Mouse (Mus musculus) myocyte (in vitro differentiated cells): ENCODE measurements around the gene Leng9. TPM values are rescaled to one million over a fixed set of nuclear protein-coding genes. Genes with fewer than 3 reads are reported as not detected.

ENCODE experiments used
- H3K27me3 ChIP-seq: one replicate; pipeline ENCODE4 v1.6.1; 2011; ENCODE audit not compliant: control insufficient read depth, insufficient read depth, insufficient read length
- H3K36me3 ChIP-seq: one replicate; pipeline ENCODE4 v1.6.1; 2011; ENCODE audit not compliant: control insufficient read depth, insufficient read depth
- H3K4me2 ChIP-seq: one replicate; pipeline ENCODE4 v1.6.1; 2011; ENCODE audit warnings: low read depth, control low read depth
- H3K4me3 ChIP-seq: one replicate; pipeline ENCODE4 v1.5.1; 2011; ENCODE audit warnings: mild to moderate bottlenecking, control low read depth, moderate library complexity
- H3K79me2 ChIP-seq: one replicate; pipeline ENCODE4 v1.6.1; 2011; ENCODE audit not compliant: control insufficient read depth, insufficient read depth
- H3ac ChIP-seq: one replicate; pipeline ENCODE4 v1.6.1; 2011; ENCODE audit not compliant: control insufficient read depth, insufficient read length
- CEBPB ChIP-seq: IDR thresholded peaks from 2 replicates; pipeline ENCODE4 v1.6.1; 2011; ENCODE audit warnings: mild to moderate bottlenecking, moderate library complexity; ENCODE audit not compliant: poor library complexity, insufficient read depth, severe bottlenecking
- E2F4 ChIP-seq: IDR thresholded peaks from one replicate; pipeline ENCODE4 v1.6.1; 2011; ENCODE audit warnings: mild to moderate bottlenecking, control low read depth, moderate library complexity; ENCODE audit not compliant: insufficient read depth
- MAX ChIP-seq: IDR thresholded peaks from one replicate; pipeline ENCODE4 v1.6.1; 2011; ENCODE audit warnings: low read depth, mild to moderate bottlenecking, control low read depth
- MYOD1 ChIP-seq, 3 experiments: IDR thresholded peaks; one replicate each; pipeline ENCODE4 v1.6.1; 2011; ENCODE audit warnings: control low read depth in 2 of 3, low read depth in 2 of 3, mild to moderate bottlenecking in 2 of 3, moderate library complexity in 1 of 3; ENCODE audit not compliant: insufficient read length in 2 of 3, control insufficient read depth in 1 of 3
- MYOG ChIP-seq, 3 experiments: IDR thresholded peaks; one replicate each; pipeline ENCODE4 v1.6.1; 2011; ENCODE audit warnings: control low read depth in 2 of 3, low read depth in 2 of 3, mild to moderate bottlenecking in 2 of 3; ENCODE audit not compliant: insufficient read length in 2 of 3, control insufficient read depth in 1 of 3, insufficient read depth in 1 of 3
- POLR2A ChIP-seq: IDR thresholded peaks from one replicate; pipeline ENCODE4 v1.6.1; 2011; ENCODE audit warnings: low read depth, mild to moderate bottlenecking, control low read depth, moderate library complexity; ENCODE audit not compliant: insufficient read length
- POLR2AphosphoS2 ChIP-seq: IDR thresholded peaks from one replicate; pipeline ENCODE4 v1.6.1; 2011; ENCODE audit warnings: low read depth, control low read depth; ENCODE audit not compliant: insufficient read length
- REST ChIP-seq: IDR thresholded peaks from one replicate; pipeline ENCODE4 v1.6.1; 2011; ENCODE audit warnings: mild to moderate bottlenecking, control low read depth, moderate library complexity; ENCODE audit not compliant: insufficient read depth, insufficient read length
- SRF ChIP-seq: IDR thresholded peaks from one replicate; pipeline ENCODE4 v1.6.1; 2011; ENCODE audit warnings: low read depth; ENCODE audit not compliant: control insufficient read depth, insufficient read length
- TCF12 ChIP-seq: IDR thresholded peaks from one replicate; pipeline ENCODE4 v1.6.1; 2011; ENCODE audit warnings: mild to moderate bottlenecking, control low read depth; ENCODE audit not compliant: poor library complexity, insufficient read depth, severe bottlenecking
- TCF3 ChIP-seq: IDR thresholded peaks from one replicate; pipeline ENCODE4 v1.6.1; 2011; ENCODE audit warnings: low read depth, control low read depth; ENCODE audit not compliant: insufficient read length
- USF1 ChIP-seq: IDR thresholded peaks from one replicate; pipeline ENCODE4 v1.6.1; 2011; ENCODE audit warnings: low read depth, mild to moderate bottlenecking, control low read depth, moderate library complexity
- polyA plus RNA-seq: library from polyadenylated mRNA; unstranded; fragments of >200 nt; fragmentation: generic; extraction: Trizol; gene quantifications from one replicate; pipeline ENCODE4 v1.2.1, GENCODE M21; 2012; ENCODE audit warnings: missing spikeins

Gene Leng9
- polyA plus RNA-seq, 1 experiment, result 3.2 TPM

DNA sequence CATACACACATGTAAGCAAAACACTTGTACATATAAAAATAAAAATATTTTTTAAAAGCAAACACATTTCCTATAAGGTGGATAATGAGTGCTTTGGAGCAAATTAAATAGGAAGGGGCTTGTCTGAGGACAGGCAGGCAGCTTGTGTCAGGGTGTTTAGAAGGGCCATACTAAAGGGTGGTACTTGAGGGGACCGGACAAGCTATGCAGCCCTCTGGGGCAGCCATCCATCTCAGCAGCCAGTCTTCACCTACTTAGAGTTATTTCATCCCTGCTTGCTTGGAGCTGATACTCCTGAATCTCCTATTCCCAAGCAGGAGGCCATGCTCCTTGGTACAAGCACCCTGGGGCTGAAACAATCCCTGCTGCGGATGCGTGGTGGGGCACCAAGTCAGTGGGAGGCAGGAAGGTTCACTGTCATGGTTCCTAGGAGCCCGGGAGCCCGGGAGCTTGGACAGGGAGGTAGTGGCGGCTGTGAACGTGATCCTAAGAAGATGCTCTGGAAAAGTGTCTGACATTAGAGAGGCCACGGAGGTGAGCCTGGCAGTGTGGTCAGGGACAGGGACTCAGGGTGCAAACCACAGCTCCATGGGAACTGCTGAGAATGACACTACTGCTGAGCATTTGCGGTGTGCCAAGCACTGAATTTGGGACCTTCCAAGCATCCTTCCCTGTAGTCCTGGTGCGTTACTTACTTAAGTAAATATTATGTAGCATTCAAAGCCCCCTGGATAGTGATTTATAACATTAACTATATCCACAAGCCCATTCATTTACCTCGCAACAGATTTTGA lies 23.0 kb downstream of the Leng9 start:
- Histone ChIP-seq H3K27me3 (no peaks in the 10 kb centered on the region), H3K4me2 (no peak overlapping the region), H3ac (no peak overlapping the region), H3K79me2 (no peaks in the 10 kb centered on the region), H3K36me3 (no peaks in the 10 kb centered on the region), H3K4me3 (no peak overlapping the region)
- TF ChIP-seq MYOG (IDR thresholded peaks at IDR 0.05; ENCODE audit: control insufficient read depth in 1 of 3, insufficient read depth in 1 of 3, insufficient read length in 2 of 3, low read depth in 2 of 3) (no peak), POLR2AphosphoS2 (no peak), TCF12 (no peak), CEBPB (no peak), REST (no peak)

DNA sequence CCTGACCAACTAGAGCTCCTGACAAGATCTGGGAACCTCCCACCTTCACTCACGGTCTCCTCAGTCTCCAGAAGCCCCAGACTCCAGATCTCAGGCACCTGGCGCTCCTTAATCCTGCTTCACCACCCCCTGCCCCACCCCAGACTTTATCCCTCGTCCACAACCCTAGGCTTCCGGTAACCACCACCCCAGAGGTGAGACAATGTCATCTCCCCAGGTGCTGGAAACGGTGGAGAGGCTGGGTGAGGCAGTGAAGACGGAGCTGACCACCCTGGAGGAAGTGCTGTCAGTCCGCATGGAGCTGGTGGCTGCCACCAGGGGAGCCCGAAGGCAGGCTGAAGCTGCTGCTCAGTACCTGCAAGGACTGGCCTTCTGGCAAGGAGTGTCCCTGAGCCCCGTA lies 24.9 kb downstream of the Leng9 start:
- H3K4me3 ChIP-seq, result no peak overlapping the region
- H3K4me2 ChIP-seq, result no peak overlapping the region
- peaks cover 12% of the 10 kb centered on the region for H3K27me3 ChIP-seq
- no peak overlapping the region for H3ac ChIP-seq
- H3K79me2 ChIP-seq, result no peaks in the 10 kb centered on the region
- TF ChIP-seq TCF3, result no peak
- no peak for TF ChIP-seq USF1
- TF ChIP-seq E2F4, result no peak
- TF ChIP-seq POLR2A, result no peak
- no peak for TF ChIP-seq MYOG (IDR thresholded peaks at IDR 0.05; ENCODE audit: control insufficient read depth in 1 of 3, insufficient read depth in 1 of 3, insufficient read length in 2 of 3, low read depth in 2 of 3)
- no peak for TF ChIP-seq MAX
- TF ChIP-seq TCF12, result no peak
- no peak for TF ChIP-seq CEBPB
- no peak for TF ChIP-seq REST
- no peak for TF ChIP-seq POLR2AphosphoS2
- no peak for TF ChIP-seq MYOD1 (IDR thresholded peaks at IDR 0.05; ENCODE audit: control insufficient read depth in 1 of 3, insufficient read length in 2 of 3, low read depth in 2 of 3)
- no peak for TF ChIP-seq SRF
- H3K36me3 ChIP-seq, result no peaks in the 10 kb centered on the region

DNA sequence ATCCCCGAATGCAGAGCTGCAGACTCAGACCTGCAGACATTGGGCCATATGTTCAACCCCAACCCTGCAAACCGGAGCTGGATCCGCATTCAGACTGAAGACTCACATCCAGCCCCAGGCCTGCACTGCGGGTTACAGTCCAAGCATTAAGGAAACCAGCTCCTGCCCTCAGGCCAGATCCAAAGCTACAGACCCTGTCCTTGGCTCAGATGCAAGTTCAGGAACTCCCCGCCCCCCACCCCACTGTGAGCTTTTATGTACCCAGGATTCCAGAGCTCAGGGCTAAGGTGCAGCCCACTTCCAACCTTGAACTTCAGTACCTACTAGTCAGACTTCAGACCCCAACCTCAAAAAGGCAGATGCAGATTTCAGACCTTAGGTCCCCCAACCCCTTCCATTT lies 25.3 kb downstream of the Leng9 start:
- no peaks in the 10 kb centered on the region for H3K36me3 ChIP-seq
- TF ChIP-seq POLR2A (no peak), REST (no peak)
- peaks cover 16% of the 10 kb centered on the region for H3K27me3 ChIP-seq
- no peaks in the 10 kb centered on the region for H3K79me2 ChIP-seq
- no peak overlapping the region for H3ac ChIP-seq
- no peak overlapping the region for H3K4me2 ChIP-seq
- H3K4me3 ChIP-seq, result no peak overlapping the region

DNA sequence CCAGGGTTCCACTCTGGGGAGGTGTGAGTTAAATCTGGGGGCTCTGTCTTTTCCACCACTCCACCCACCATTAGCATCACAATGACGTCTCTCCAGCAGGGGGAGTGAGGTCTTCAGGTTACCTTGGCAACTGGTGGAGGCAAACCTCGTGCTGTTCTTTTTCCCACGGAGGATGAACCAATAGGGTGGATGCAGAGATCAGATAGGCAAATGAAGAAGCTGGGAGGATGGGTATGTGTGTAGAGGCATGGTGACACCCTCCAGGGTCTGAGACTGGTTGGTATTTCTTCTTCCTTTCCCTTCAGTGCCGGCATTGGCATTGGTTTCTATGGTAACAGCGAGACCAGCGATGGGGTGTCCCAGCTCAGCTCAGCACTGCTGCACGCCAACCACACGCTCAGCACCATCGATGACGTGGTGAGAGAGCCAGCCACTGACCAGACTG lies 25.8 kb downstream of the Leng9 start:
- Histone ChIP-seq H3K36me3 (no peaks in the 10 kb centered on the region), H3K79me2 (no peaks in the 10 kb centered on the region), H3K27me3 (peaks cover 21% of the 10 kb centered on the region), H3K4me2 (no peak overlapping the region), H3ac (no peak overlapping the region), H3K4me3 (no peak overlapping the region)
- no peak for TF ChIP-seq USF1

DNA sequence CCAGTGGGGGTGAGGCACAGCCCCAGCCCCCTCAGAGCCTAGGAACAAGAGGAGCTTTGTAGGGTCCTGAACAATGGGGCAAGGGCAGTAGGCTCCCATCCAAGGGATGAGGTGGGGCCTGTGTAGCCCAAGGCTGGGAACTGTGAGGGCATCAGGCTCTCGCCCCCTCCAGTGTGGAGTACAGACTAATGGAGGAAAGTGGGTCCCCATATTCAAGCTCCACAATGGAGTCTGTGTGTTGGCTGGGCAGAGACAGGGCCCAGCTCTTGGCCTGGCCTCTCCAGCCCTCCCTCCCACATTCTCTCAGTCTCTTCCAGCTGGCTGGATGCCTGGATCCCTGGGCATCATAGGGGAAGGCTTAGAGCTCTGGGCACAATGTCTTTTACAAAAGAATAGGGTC lies 26.4 kb downstream of the Leng9 start:
- Histone ChIP-seq H3K4me3 (no peak overlapping the region), H3K79me2 (no peaks in the 10 kb centered on the region), H3ac (no peak overlapping the region), H3K4me2 (no peak overlapping the region), H3K27me3 (peaks cover 24% of the 10 kb centered on the region), H3K36me3 (no peaks in the 10 kb centered on the region)
- TF ChIP-seq POLR2A (no peak), CEBPB (no peak), SRF (no peak), MYOG (IDR thresholded peaks at IDR 0.05; ENCODE audit: control insufficient read depth in 1 of 3, insufficient read depth in 1 of 3, insufficient read length in 2 of 3, low read depth in 2 of 3) (no peak), TCF3 (no peak), TCF12 (no peak)

DNA sequence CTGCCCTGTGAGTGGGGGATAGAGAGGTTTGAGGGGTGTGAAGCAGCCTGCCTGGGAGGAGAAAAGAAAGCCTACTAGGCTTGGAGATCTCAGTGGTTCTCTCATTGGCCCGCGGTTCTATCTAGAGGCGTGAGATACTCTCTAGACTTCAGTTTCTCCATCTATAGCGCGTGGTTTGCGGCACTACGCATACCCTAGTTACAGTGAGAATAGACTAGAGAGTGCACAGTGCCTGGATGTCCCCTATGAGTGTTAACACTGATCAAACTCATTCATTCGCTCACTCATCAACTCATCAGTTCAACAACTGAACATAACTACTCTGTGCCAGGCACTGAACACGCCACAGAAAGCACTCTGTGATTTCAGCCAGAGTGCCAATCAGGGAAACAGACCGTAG lies 27.4 kb downstream of the Leng9 start:
- TF ChIP-seq MYOG (IDR thresholded peaks at IDR 0.05; ENCODE audit: control insufficient read depth in 1 of 3, insufficient read depth in 1 of 3, insufficient read length in 2 of 3, low read depth in 2 of 3) (no peak), E2F4 (no peak), CEBPB (no peak), REST (no peak), MYOD1 (IDR thresholded peaks at IDR 0.05; ENCODE audit: control insufficient read depth in 1 of 3, insufficient read length in 2 of 3, low read depth in 2 of 3) (no peak), TCF12 (no peak), POLR2A (no peak), TCF3 (no peak), SRF (no peak)
- no peak overlapping the region for H3ac ChIP-seq
- no peaks in the 10 kb centered on the region for H3K79me2 ChIP-seq
- H3K36me3 ChIP-seq, result no peaks in the 10 kb centered on the region
- no peak overlapping the region for H3K4me2 ChIP-seq
- peaks cover 24% of the 10 kb centered on the region for H3K27me3 ChIP-seq
- no peak overlapping the region for H3K4me3 ChIP-seq
